Mouse (Mus musculus) embryonic facial prominence, embryonic 11.5 days (tissue): Measurements from ENCODE around the gene Scube1. TPM values are rescaled to one million over a fixed set of nuclear protein-coding genes. Genes with fewer than 3 reads are reported as not detected.

Experiments used
- polyA plus RNA-seq: library from polyadenylated mRNA; unstranded; fragments of >200 nt; fragmentation: Nextera tagmentation; extraction: Ambion mirVana; gene quantifications from 2 replicates; pipeline ENCODE4 v1.2.1, GENCODE M21; 2014

Gene Scube1
- polyA plus RNA-seq, 1 experiment from 2014 or later, result 30.2 TPM

Other genes starting within 250 kb of the Scube1 start
- 18.1 and 19.8 TPM in 2 replicates for gene Ttll1, start 214.1 kb downstream of the Scube1 start, polyA plus RNA-seq
- 2.7 and 3.0 TPM in 2 replicates for gene Bik, start 198.2 kb downstream of the Scube1 start, polyA plus RNA-seq
- 24.7 and 32.5 TPM in 2 replicates for gene Tspo, start 161.4 kb downstream of the Scube1 start, polyA plus RNA-seq
- gene Mcat, start 161.2 kb downstream of the Scube1 start, polyA plus RNA-seq, result 40.3 and 42.5 TPM in 2 replicates
- 48.6 and 54.4 TPM in 2 replicates for gene Ttll12, start 129.9 kb downstream of the Scube1 start, polyA plus RNA-seq
- 6.3 and 6.9 TPM in 2 replicates for gene Mpped1, start 54.4 kb upstream of the Scube1 start, polyA plus RNA-seq